Comparison of ENCODE assay signal across 9 mouse cellular contexts in the genomic region with DNA sequence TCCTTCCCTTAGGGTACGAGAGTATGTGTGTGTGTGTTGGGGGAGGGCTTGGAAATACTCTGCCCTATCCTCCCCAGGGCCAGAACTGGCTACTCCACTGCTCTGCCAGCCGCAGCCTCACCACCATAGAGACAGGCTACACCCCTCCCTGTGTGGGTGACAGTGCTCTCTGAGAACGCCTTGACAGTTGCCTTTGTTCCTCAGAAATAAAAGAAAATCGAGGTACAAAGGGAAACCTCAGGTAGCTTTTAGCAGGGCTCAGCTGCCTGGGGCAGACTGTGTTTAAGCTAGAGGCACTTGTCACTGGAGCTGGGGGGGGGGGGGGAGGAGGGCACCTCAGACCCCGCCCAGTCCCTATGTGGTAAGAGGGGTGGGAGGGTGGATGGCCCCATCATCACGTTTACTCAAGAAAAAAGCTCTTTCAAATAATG. TPM values are rescaled to one million over a fixed set of nuclear protein-coding genes. Genes with fewer than 3 reads are reported as not detected.
DNase-seq lines count a peak whose midpoint lies in the region; ATAC-seq and TF ChIP-seq lines count a peak whose summit lies in the region.
"Had no signal": no experiment of that assay in that cellular context is flagged by ENCODE, and none has a peak within 500 bp of the region (broad histone marks: within the 10 kb centered on the region; RNA-seq: fewer than 3 reads in every experiment).

No protein-coding gene starts in this region.

- no peaks in the 10 kb centered on the region; the same call in 1 of the 2 replicates for H3K27me3 ChIP-seq in lung, embryonic 16.5 days (ENCODE audit: control insufficient read depth, insufficient read depth, low read depth, low read length)
- H3K27me3 ChIP-seq in embryonic facial prominence, embryonic 15.5 days, result peaks cover 15% of the 10 kb centered on the region
- no peaks in the 10 kb centered on the region for H3K27me3 ChIP-seq in limb, embryonic 14.5 days (ENCODE audit: control insufficient read depth, insufficient read depth, low read length)

- no peak overlapping the region for H3K4me3 ChIP-seq in lung, embryonic 16.5 days (ENCODE audit: low read length)
- no peak overlapping the region for H3K4me3 ChIP-seq in lung, adult 2 months (replicated peaks; ENCODE audit: extremely low read depth, low read depth, low read length)
- no peak overlapping the region for H3K4me3 ChIP-seq in embryonic facial prominence, embryonic 15.5 days (replicated peaks)
- no peak overlapping the region for H3K4me3 ChIP-seq in limb, embryonic 14.5 days (replicated peaks; ENCODE audit: low read length)
- H3K4me3 ChIP-seq: liver, embryonic 15.5 days had no signal

- H3K9ac ChIP-seq in lung, embryonic 16.5 days (ENCODE audit: low read length), result no peak overlapping the region
- H3K9ac ChIP-seq in embryonic facial prominence, embryonic 15.5 days, result no peak overlapping the region
- no peak overlapping the region for H3K9ac ChIP-seq in limb, embryonic 14.5 days (ENCODE audit: low read depth, low read length, severe bottlenecking)
- H3K9ac ChIP-seq: liver, embryonic 15.5 days had no signal

- H3K27ac ChIP-seq in lung, embryonic 16.5 days (ENCODE audit: low read length), result 0 out of 2 replicates have a peak overlapping the region, but pooled peaks have one; percentile 25
- H3K27ac ChIP-seq in embryonic facial prominence, embryonic 15.5 days (replicated peaks), result no peak overlapping the region
- H3K27ac ChIP-seq in limb, embryonic 14.5 days (replicated peaks; ENCODE audit: low read depth, low read length), result 0 out of 2 replicates have a peak overlapping the region, but pooled peaks have one; percentile 14
- H3K27ac ChIP-seq: liver, embryonic 15.5 days had no signal

- DNase-seq in lung, adult 2 months, result no peak
- DNase-seq in limb, embryonic 14.5 days (ENCODE audit: low spot score), result no peak
- peak; percentile 80 for DNase-seq in thymus, postnatal 14 days
- no peak for DNase-seq in left cerebral cortex, adult 9 months (ENCODE audit: low spot score in 2 of 2)
- DNase-seq in right cerebral cortex, adult 18-20 months, result no peak
- no peak for DNase-seq in adrenal gland, postnatal 36 days

- H3K9me3 ChIP-seq in lung, embryonic 16.5 days (ENCODE audit: control insufficient read depth, low read length), result no peaks in the 10 kb centered on the region
- no peaks in the 10 kb centered on the region for H3K9me3 ChIP-seq in embryonic facial prominence, embryonic 15.5 days (replicated peaks)
- no peaks in the 10 kb centered on the region for H3K9me3 ChIP-seq in limb, embryonic 14.5 days (ENCODE audit: control insufficient read depth, low read length)
- H3K9me3 ChIP-seq: liver, embryonic 15.5 days had no signal

- no peaks in the 10 kb centered on the region for H3K36me3 ChIP-seq in lung, embryonic 16.5 days (ENCODE audit: control insufficient read depth, insufficient read depth, low read length)
- H3K36me3 ChIP-seq in embryonic facial prominence, embryonic 15.5 days, result no peaks in the 10 kb centered on the region
- H3K36me3 ChIP-seq in limb, embryonic 14.5 days (ENCODE audit: control insufficient read depth, insufficient read depth, low read length), result no peaks in the 10 kb centered on the region
- H3K36me3 ChIP-seq: liver, embryonic 15.5 days had no signal

- 20% methylated on average over 6 of the region's 6 CpGs for WGBS in lung, embryonic 16.5 days
- 39% methylated on average over 6 of the region's 6 CpGs for WGBS in lung, adult 2 months
- whole genome bisulfite sequencing in embryonic facial prominence, embryonic 15.5 days, result 21% methylated on average over 6 of the region's 6 CpGs
- 12% methylated on average over 6 of the region's 6 CpGs for WGBS in limb, embryonic 14.5 days

- TF ChIP-seq CTCF in lung, adult 2 months (IDR thresholded peaks at IDR 0.05; ENCODE audit: insufficient read depth, low read length), result no peak

- H3K4me1 ChIP-seq in lung, embryonic 16.5 days (replicated peaks; ENCODE audit: control insufficient read depth, insufficient read depth, low read length), result peaks cover 10% of the 10 kb centered on the region
- no peaks in the 10 kb centered on the region for H3K4me1 ChIP-seq in lung, adult 2 months (ENCODE audit: control insufficient read depth, insufficient read depth, low read length)
- H3K4me1 ChIP-seq in embryonic facial prominence, embryonic 15.5 days, result peaks cover 42% of the 10 kb centered on the region
- peaks cover 51% of the 10 kb centered on the region for H3K4me1 ChIP-seq in limb, embryonic 14.5 days (ENCODE audit: control insufficient read depth, insufficient read depth, low read length)
- H3K4me1 ChIP-seq: liver, embryonic 15.5 days had no signal

- ATAC-seq in lung, embryonic 16.5 days (ENCODE audit: low read depth), result peak; percentile 48; the same call in 1 of the 2 replicates
- ATAC-seq in embryonic facial prominence, embryonic 15.5 days (ENCODE audit: insufficient number of reproducible peaks, low FRiP score, low TSS enrichment, low read depth), result peak; percentile 72; the same call in 1 of the 2 replicates
- ATAC-seq in limb, embryonic 14.5 days (ENCODE audit: low FRiP score, low read depth), result no peak

- TF ChIP-seq POLR2A in lung, adult 2 months (IDR thresholded peaks at IDR 0.05; ENCODE audit: borderline replicate concordance, extremely low read depth, low read depth, low read length), result no peak
- TF ChIP-seq POLR2A in limb, embryonic 14.5 days (IDR thresholded peaks at IDR 0.05; ENCODE audit: borderline replicate concordance, extremely low read depth, insufficient read depth, insufficient read length), result no peak

- no peak overlapping the region for H3K4me2 ChIP-seq in lung, embryonic 16.5 days (ENCODE audit: low read depth, low read length)
- no peak overlapping the region for H3K4me2 ChIP-seq in embryonic facial prominence, embryonic 15.5 days (replicated peaks)
- H3K4me2 ChIP-seq in limb, embryonic 14.5 days (replicated peaks; ENCODE audit: low read depth, low read length, severe bottlenecking), result 0 out of 2 replicates have a peak overlapping the region, but pooled peaks have one; percentile 46
- H3K4me2 ChIP-seq: liver, embryonic 15.5 days had no signal

RNA-seq across cellular contexts. Expression of gene Ccdc33, which starts 6.3 kb away (rescaled TPM):
- polyA plus RNA-seq in lung, embryonic 16.5 days (2015; fragmentation: Nextera tagmentation; extraction: Ambion mirVana), result 0.68 and 1.4 TPM in 2 replicates
- polyA plus RNA-seq in lung, adult 2 months (2012; rRNA removed), result 7.8 and 8.5 TPM in 2 replicates
- polyA plus RNA-seq in embryonic facial prominence, embryonic 15.5 days (2015; fragmentation: Nextera tagmentation; extraction: Ambion mirVana), result 1.3 and 1.6 TPM in 2 replicates
- polyA plus RNA-seq in limb, embryonic 14.5 days (2012; rRNA removed), result 0.11 and 0.24 TPM in 2 replicates
- polyA plus RNA-seq in limb, embryonic 14.5 days (2014; fragmentation: Nextera tagmentation; extraction: Ambion mirVana), result 0.44 TPM in 1 of 2 replicates, not detected in the other
- total RNA-seq in adrenal gland, postnatal 36 days (2021), result under 1 TPM in 1 of 2 experiments, not detected in 1; 0.99 TPM
- polyA plus RNA-seq: liver, embryonic 15.5 days had no signal

RNA-seq across cellular contexts. Expression of gene Stra6, which starts 48.7 kb away (rescaled TPM):
- 1.0 TPM in 2 replicates for polyA plus RNA-seq in lung, embryonic 16.5 days (2015; fragmentation: Nextera tagmentation; extraction: Ambion mirVana)
- polyA plus RNA-seq in lung, adult 2 months (2012; rRNA removed), result 0.65 and 0.68 TPM in 2 replicates
- polyA plus RNA-seq in embryonic facial prominence, embryonic 15.5 days (2015; fragmentation: Nextera tagmentation; extraction: Ambion mirVana), result 8.7 and 13.9 TPM in 2 replicates
- 22.0 and 33.8 TPM in 2 replicates for polyA plus RNA-seq in limb, embryonic 14.5 days (2012; rRNA removed)
- polyA plus RNA-seq in limb, embryonic 14.5 days (2014; fragmentation: Nextera tagmentation; extraction: Ambion mirVana), result 13.1 and 16.6 TPM in 2 replicates
- total RNA-seq in adrenal gland, postnatal 36 days (2021), result 1 to 10 TPM; 1.2 to 2.1 TPM
